Mouse (Mus musculus) testis, adult 10 weeks (tissue): Measurements from ENCODE around the gene Wdr82. TPM values are rescaled to one million over a fixed set of nuclear protein-coding genes. Genes with fewer than 3 reads are reported as not detected.

Source experiments
- polyA plus RNA-seq: library from polyadenylated mRNA; stranded (reverse); fragments of 350-450 nt; fragmentation: Illumina TruSeq; extraction: RNeasy Lipid Tissue Mini Kit (QIAGEN cat#74804); gene quantifications from one replicate; pipeline ENCODE4 v1.2.3, GENCODE M21; 2014; ENCODE audit warnings: low read depth, low replicate concordance

The Wdr82 gene
- polyA plus RNA-seq, result 53.5 TPM

DNA sequence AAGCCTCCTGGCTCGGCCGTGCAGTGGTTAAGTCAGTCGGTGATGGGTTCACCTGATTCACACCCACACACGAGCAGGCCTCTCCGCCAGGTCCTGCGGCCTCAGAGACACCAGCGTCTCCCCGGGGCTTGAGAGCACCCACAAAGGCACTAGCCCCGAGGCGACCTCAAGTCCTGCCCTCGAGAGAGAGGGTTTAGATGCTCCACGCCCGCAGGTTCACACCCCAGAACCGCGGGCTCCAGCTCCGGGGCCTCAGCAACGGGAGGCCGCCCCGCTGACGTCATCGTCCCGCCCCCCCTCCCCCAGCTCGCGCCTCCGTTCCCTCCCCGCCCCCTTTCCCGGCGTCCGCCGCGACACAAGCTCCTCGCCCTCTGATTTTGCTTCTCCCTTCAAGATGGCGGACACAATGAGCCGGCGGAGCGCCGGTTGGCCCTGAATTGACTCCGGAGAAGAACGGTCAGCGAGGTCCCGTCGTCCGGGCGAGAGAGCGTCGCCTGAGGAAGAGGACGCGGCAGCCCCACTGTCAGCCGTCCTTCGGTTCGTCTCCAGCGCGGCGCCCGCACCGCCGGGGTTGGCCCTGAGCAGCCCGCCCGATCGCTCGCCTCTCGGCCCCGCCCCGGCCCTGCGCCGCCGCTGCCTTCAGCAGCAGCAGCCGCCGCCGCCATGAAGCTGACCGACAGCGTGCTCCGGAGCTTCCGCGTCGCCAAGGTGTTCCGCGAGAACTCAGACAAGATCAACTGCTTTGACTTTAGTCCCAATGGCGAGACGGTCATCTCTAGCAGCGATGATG lies at the start of gene Wdr82:
Wdr82 (plus strand) TSS at position 373 of the 790 bp plus-strand sequence.

DNA sequence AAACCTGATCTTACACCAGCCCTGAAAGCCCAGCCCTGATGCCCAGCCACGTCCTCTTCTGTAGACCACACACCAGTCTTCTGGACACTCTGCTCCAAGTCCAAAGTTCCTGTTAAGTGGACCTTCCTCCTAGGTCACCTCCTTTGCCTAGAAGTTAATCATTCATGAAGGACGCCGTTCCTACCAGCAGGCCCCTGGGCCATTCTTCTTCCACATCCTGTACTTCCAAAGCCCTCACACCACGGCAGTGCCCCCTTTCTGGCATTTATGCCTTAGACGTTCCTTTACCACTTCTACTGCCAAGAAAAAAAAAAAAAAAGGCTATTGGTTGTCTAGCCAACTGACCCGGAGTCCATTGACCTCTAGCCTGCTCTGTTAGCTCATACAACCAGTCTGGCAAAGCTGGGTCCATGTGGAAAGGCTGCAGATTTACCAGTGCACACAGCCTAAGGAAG lies 12.7 kb upstream of the Wdr82 start, which contains the start of gene Glyctk:
Glyctk (minus strand) TSS at position 102 of the 455 bp plus-strand sequence.

DNA sequence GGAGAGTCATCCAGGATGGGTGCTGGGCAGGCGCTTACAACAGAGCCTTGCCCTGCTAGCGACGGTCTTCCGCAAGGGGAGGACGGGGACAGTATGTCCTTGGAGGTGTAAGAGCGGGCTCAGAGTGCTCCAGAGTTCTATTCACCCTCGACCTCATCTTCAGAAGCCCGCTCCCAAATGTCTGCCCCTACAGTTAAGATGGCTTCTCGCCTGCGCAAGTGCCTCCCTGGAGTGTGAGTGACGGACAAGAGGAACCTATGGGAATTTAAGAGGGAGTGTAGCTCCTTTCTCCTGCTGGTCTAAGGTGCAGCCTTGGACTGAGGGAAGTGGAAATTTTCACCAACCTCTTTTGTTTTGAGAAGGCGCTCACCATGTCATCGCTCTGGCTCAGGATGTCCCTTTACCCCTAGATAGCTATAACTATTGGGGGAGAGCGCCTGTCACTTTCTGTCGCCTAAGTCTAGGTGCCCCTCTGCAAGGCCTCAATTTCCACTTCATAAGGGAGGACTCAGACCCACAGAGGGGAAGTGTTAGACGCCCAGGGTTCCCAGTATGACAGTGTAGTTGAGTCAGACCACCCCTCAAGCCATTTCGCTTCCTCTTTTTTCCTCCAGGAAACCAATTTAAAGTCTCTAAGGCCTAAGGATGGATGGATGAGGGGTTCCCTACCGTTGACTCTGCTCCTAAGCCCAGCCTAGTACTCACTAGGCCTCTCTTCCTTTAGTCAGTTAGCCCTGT lies 29.0 kb downstream of the Wdr82 start, which contains the start of gene Ppm1m:
Ppm1m (minus strand) TSS at position 212 of the 738 bp plus-strand sequence.

DNA sequence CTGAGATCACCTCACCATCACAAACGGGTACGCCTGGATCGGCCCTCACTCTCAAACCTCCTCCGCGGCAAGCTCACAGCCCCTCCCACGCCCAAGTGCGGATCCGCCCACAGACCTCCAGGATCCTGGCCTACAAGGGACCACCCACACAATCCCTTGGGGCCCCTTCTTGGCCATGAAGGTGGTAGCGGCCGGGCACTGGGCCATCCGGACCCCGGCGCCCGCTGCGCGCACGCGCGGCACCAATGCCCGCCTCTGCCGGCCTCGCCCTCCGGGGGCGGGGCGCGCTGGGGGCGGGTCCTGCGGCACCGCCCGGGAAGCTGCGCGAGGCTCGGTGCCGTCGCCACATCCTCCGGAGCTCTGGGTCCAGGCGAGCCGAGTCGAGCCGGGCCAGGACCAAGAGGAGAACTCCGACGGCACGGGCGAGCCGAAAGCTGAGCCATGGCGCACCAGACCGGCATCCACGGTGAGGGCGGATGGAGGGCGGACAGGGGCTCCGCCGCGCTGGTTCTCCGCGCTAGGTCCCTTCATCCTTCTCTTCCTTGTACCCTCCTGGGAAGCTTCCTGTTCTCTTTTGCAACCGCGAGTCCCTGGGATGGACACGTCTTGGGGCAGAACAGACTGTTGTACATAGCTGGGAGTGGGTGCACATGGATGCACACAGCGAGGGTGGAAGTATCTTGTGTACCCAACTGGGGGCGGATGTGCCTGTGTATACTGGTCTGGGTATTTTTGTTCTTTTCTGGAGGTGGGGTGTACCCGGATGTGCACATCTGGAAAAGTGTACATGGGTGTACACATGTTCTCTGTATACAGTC lies 32.3 kb downstream of the Wdr82 start, which contains the start of gene Twf2:
Twf2 (plus strand) TSS at position 290 of the 818 bp plus-strand sequence.

DNA sequence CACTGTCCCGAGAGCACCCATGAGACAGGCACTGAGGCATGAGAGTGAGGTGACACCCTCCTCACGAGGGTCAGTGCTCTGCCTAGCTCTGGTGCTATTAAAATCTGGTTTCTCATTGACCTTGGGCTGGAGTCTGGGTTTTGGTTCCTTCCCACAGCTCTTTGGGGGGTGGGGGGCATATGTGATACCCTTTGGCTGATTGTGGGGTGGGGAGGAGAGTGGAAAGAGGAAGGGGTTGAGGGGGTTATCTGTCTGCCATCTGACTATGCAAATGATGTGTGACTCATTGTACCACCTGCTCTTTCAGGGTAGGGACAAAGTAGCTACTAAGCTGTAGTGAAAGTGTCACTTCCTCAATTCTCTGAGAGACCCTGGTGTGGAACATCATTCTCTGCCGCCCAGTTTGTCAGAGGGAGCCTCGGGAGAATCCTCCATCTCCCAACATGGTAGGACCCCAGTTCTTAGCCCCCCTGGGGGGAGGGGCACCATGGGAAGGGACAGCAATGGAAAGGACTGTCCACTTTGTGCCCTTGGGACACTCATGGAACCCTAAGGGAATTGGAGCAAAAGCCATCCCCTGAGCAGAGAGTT lies 51.6 kb downstream of the Wdr82 start, which contains the start of gene Tlr9:
Tlr9 (plus strand) TSS at position 338 of the 591 bp plus-strand sequence.

Other genes with a start within 250 kb of the Wdr82 start
- 10.2 TPM for gene Col6a5, start 210.3 kb upstream of the Wdr82 start, polyA plus RNA-seq
- gene Col6a4, start 74.1 kb upstream of the Wdr82 start, polyA plus RNA-seq, result 2.8 TPM
- 1.6 TPM for gene Glyctk, start 12.8 kb upstream of the Wdr82 start, polyA plus RNA-seq
- gene Ppm1m, start 28.8 kb downstream of the Wdr82 start, polyA plus RNA-seq, result 4.2 TPM
- not detected for gene Twf2, start 32.2 kb downstream of the Wdr82 start, polyA plus RNA-seq
- 0.06 TPM for gene Tlr9, start 51.7 kb downstream of the Wdr82 start, polyA plus RNA-seq
- 30.3 TPM for gene Alas1, start 77.7 kb downstream of the Wdr82 start, polyA plus RNA-seq
- gene Poc1a, start 110.1 kb downstream of the Wdr82 start, polyA plus RNA-seq, result 4.0 TPM
- 1.4 TPM for gene Dusp7, start 197.7 kb downstream of the Wdr82 start, polyA plus RNA-seq